Mouse (Mus musculus) kidney, adult 2 months (tissue): ENCODE measurements around the gene Hoxb8.

Experiments used
- CTCF ChIP-seq: fragments of 200-500 bp; conservative IDR thresholded peaks from 2 replicates; pipeline ENCODE4 v1.5.1; 2011; ENCODE audit warnings: low read depth, mild to moderate bottlenecking, control low read depth, low read length, moderate library complexity, mixed read lengths; ENCODE audit not compliant: insufficient read depth, insufficient read length
- POLR2A ChIP-seq: fragments of 200-500 bp; IDR thresholded peaks from one replicate; pipeline ENCODE4 v1.6.1; 2011; ENCODE audit warnings: low read depth, low read length, control low read depth

DNA sequence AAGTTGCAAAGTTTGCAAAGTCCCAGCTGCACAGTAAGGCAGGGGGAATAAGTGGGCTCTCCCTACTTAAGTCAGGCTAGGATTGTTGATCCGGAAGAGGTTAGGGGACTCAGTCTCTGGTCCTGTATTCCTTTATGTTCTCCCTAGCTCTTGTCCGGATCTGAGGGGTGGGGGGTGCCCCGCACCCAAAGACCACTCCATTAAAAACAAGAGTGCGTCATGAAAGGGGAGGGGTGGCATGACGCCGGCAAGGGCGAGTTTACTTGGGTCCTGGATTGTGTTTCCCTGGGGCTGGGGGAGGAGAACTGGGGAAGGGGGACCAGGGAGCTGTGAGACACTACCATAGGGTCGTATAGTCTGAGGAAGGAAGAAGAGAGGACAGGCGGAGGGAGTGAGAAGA lies 18.1 kb downstream of the Hoxb8 start:
- no peak for TF ChIP-seq CTCF
- no peak for TF ChIP-seq POLR2A
